Mouse (Mus musculus) liver, embryonic 14.5 days (tissue): ENCODE results near the gene Smim22.

Experiments used
- CTCF ChIP-seq: IDR thresholded peaks from 2 replicates; pipeline ENCODE4 v1.5.1; 2016; ENCODE audit warnings: antibody characterized with exemption, low read depth, control low read depth
- EP300 ChIP-seq: IDR thresholded peaks from 2 replicates; pipeline ENCODE4 v1.6.1; 2016; ENCODE audit warnings: antibody characterized with exemption, low read depth

- TF ChIP-seq CTCF (peak; percentile 29; the same call in 1 of the 2 replicates), EP300 (no peak)
Observed at GRCm38 (mm10) chr16:5013054-5013838, 6.2 kb downstream of the Smim22 start, which contains the start of gene Rogdi.
